Mouse (Mus musculus) forebrain, embryonic 12.5 days (tissue): ENCODE results near the gene Tmem140. TPM values are rescaled to one million over a fixed set of nuclear protein-coding genes. Genes with fewer than 3 reads are reported as not detected.

Experiments used
- ATAC-seq: fragments of 200-750 bp; cut with Nextera tagmentation; 2 replicates; pipeline ENCODE4 v1.8.0; 2017; ENCODE audit warnings: moderate TSS enrichment; ENCODE audit not compliant: low FRiP score
- H3K27ac ChIP-seq: fragments of 300-500 bp; sonication (generic); 2 replicates; pipeline ENCODE4 v1.5.1; 2016; ENCODE audit warnings: mild to moderate bottlenecking
- H3K27me3 ChIP-seq: fragments of 300-500 bp; sonication (generic); 2 replicates; pipeline ENCODE4 v1.6.1; 2016; ENCODE audit warnings: mild to moderate bottlenecking
- H3K36me3 ChIP-seq: fragments of 300-500 bp; sonication (generic); replicated peaks from 2 replicates; pipeline ENCODE4 v1.6.1; 2016; ENCODE audit warnings: mild to moderate bottlenecking
- H3K4me1 ChIP-seq: fragments of 300-500 bp; sonication (generic); 2 replicates; pipeline ENCODE4 v1.6.1; 2016
- H3K4me2 ChIP-seq: fragments of 300-500 bp; sonication (generic); 2 replicates; pipeline ENCODE4 v1.6.1; 2016; ENCODE audit warnings: mild to moderate bottlenecking, moderate library complexity
- H3K4me3 ChIP-seq: fragments of 300-500 bp; sonication (generic); replicated peaks from 2 replicates; pipeline ENCODE4 v1.5.1; 2016; ENCODE audit warnings: mild to moderate bottlenecking
- H3K9ac ChIP-seq: fragments of 300-500 bp; sonication (generic); 2 replicates; pipeline ENCODE4 v1.6.1; 2016; ENCODE audit warnings: mild to moderate bottlenecking
- H3K9me3 ChIP-seq: fragments of 300-500 bp; sonication (generic); 2 replicates; pipeline ENCODE4 v1.6.1; 2016
- WGBS: fragments of 180-500 bp; shearing (Covaris S2); methylation state at CpG from one replicate; pipeline ENCODE4 v1.1.7; 2016; 5-methylcytosine and 5-hydroxymethylcytosine counted together
- polyA plus RNA-seq: library from polyadenylated mRNA; unstranded; fragments of >200 nt; fragmentation: Nextera tagmentation; extraction: Ambion mirVana; gene quantifications from 2 replicates; pipeline ENCODE4 v1.2.1, GENCODE M21; 2016

The Tmem140 gene
- polyA plus RNA-seq, 1 experiment from 2014 or later: 1.8 TPM

DNA sequence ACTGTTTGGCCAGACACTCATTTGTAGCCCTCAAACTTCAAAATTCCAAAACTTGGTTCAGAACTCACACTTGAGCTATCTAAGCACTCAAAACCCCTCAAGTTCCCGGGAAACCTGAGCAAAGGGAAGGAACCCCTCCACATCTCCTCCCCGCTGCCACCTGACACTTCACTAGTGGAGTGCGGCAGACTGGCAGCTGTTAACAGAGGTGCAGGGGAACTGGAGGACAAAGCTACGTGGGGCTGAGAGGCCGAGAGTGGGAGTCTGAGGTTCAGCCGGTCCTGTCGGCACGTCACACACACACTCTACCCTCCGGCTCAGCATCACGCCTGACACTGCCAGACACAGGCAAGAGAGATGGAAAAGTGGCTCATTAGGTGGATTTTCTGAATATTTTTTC lies 40.9 kb downstream of the Tmem140 start:
- no peak overlapping the region for H3K27ac ChIP-seq
- no peak overlapping the region for H3K9ac ChIP-seq
- H3K27me3 ChIP-seq: no peaks in the 10 kb centered on the region
- ATAC-seq: no peak
- no peaks in the 10 kb centered on the region for H3K9me3 ChIP-seq
- H3K36me3 ChIP-seq: peaks cover 69% of the 10 kb centered on the region
- H3K4me2 ChIP-seq: no peak overlapping the region
- H3K4me1 ChIP-seq: peaks cover 6% of the 10 kb centered on the region; the same call in 1 of the 2 replicates
- no peak overlapping the region for H3K4me3 ChIP-seq
- 88% methylated on average over 10 of the region's 10 CpGs for WGBS

GRCm38 (mm10) chr6:34904361-34904760 lies 41.4 kb downstream of the Tmem140 start:
- Histone ChIP-seq H3K9me3 (no peaks in the 10 kb centered on the region), H3K27me3 (no peaks in the 10 kb centered on the region), H3K4me1 (peaks cover 9% of the 10 kb centered on the region), H3K27ac (no peak overlapping the region), H3K9ac (no peak overlapping the region), H3K4me2 (no peak overlapping the region), H3K36me3 (peaks cover 65% of the 10 kb centered on the region), H3K4me3 (no peak overlapping the region)
- WGBS: 90% methylated on average over 6 of the region's 6 CpGs
- ATAC-seq: no peak

DNA sequence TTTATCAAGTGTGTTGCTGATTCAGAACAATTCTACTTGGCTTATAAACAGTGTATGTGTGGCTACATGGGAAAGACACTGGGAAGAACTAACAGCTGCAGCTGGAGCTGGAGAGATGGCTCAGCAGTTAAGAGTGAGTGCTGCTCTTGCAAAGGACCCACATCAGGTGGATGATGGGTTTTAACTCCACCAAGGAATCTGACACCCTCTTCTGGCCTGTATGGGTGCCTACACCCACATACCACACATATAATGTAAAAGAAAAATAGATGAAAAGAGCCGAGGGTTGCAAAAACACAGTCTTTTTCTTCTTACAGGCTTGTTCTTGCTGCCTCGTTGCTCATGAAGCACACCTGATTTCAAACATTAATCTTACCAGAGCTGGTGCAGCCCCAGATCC lies 43.2 kb downstream of the Tmem140 start:
- Histone ChIP-seq H3K9ac (no peak overlapping the region), H3K36me3 (peaks cover 52% of the 10 kb centered on the region), H3K27me3 (no peaks in the 10 kb centered on the region), H3K4me2 (no peak overlapping the region), H3K4me3 (no peak overlapping the region), H3K27ac (no peak overlapping the region), H3K4me1 (peaks cover 17% of the 10 kb centered on the region), H3K9me3 (no peaks in the 10 kb centered on the region)
- ATAC-seq: no peak
- 83% methylated on average over 2 of the region's 2 CpGs for WGBS

DNA sequence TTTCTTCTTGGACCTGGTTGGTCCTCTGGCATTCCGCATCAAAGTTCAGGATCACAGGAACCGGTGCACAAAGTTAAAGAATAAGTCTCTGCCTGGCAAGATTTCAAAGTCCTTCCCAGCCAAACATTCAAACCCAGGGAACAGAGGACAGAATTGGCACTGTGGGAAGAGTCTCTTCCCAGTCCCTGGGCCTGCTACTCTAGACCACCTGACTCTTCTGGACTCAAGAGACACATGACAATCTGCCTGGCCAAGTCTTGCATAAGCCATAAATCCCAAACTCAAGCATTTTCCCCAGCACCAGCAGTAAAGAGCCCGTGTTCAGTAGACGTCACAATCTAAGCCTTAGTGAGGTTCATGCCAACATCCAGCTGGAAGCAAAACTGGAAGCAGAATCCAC lies 43.7 kb downstream of the Tmem140 start:
- Histone ChIP-seq H3K4me2 (no peak overlapping the region), H3K9me3 (no peaks in the 10 kb centered on the region), H3K36me3 (peaks cover 48% of the 10 kb centered on the region), H3K9ac (no peak overlapping the region), H3K4me3 (no peak overlapping the region), H3K27me3 (no peaks in the 10 kb centered on the region), H3K27ac (no peak overlapping the region), H3K4me1 (peaks cover 17% of the 10 kb centered on the region)
- ATAC-seq: no peak
- WGBS: 96% methylated on average over 4 of the region's 4 CpGs

GRCm38 (mm10) chr6:34907121-34907614 lies 44.2 kb downstream of the Tmem140 start:
- H3K4me1 ChIP-seq: peaks cover 12% of the 10 kb centered on the region
- no peak for ATAC-seq
- WGBS: 93% methylated on average over 2 of the region's 2 CpGs
- H3K9me3 ChIP-seq: no peaks in the 10 kb centered on the region
- H3K4me3 ChIP-seq: no peak overlapping the region
- H3K27ac ChIP-seq: no peak overlapping the region
- no peak overlapping the region for H3K9ac ChIP-seq
- H3K36me3 ChIP-seq: peaks cover 45% of the 10 kb centered on the region
- no peak overlapping the region for H3K4me2 ChIP-seq
- no peaks in the 10 kb centered on the region for H3K27me3 ChIP-seq

DNA sequence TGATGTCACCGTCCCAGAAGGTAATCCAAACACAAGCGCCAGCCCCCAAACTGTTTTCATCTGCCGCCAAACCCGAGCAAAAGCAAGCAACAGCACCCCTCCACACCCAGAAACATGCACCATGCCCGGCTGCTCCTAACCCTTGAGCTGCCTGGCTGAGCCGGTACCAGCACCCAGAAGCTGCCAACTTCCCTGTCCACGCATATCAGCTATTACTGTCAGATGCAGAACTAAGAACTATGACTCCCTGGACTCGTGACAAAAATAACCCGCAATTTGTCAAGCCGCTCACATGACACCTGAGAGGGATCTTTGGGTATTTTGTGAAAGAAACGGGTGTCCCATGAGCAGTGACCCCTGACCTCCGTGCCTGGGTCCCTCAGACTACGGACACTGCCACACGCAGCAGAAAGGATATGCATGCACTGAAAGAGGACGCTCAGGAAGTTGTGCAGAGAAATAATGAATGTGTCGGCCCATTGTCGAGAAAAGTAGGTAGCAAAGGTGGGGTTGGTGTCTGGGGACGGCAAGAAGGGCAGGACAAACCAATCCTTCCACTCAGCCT lies 44.8 kb downstream of the Tmem140 start:
- H3K27ac ChIP-seq: no peak overlapping the region
- H3K9me3 ChIP-seq: no peaks in the 10 kb centered on the region
- H3K4me1 ChIP-seq: peaks cover 12% of the 10 kb centered on the region
- H3K9ac ChIP-seq: no peak overlapping the region
- 89% methylated on average over 18 of the region's 18 CpGs for WGBS
- no peak overlapping the region for H3K4me3 ChIP-seq
- no peaks in the 10 kb centered on the region for H3K27me3 ChIP-seq
- no peak for ATAC-seq
- H3K4me2 ChIP-seq: no peak overlapping the region
- H3K36me3 ChIP-seq: peaks cover 42% of the 10 kb centered on the region

DNA sequence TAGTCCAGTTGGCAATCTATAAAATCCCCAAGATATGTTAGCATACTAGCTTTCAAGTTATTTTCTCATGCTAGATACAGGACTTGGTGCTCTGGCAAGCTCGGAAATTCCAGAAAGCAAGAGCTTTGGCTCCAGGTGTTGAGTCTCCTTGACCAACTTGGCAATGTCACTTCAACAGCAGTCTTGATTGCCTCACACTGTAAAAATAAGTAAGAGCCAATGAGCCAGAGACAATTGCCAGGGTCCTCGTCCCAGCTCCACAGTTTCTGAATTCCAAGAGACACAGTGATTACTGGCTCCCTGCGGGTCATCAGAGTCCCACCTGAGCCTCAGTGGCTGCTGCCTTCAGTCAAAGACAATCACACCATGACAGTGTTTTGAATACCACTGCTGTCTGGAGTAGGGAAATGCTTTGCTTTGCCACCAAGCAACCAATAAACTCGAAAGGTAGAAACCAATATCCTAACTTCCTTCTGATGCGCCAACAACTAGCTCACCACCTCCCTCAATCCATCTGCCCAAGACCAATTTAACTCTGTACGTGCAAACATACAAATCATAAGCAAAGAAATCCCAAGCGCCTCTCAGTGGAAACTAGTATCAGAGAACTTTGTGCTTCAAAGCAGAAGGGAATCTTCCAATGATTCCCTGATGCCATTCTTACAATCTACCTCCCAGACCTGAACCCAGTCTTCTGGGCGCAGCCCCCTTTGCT lies 46.8 kb downstream of the Tmem140 start:
- peak overlapping the region; percentile 66 for H3K9ac ChIP-seq
- H3K4me1 ChIP-seq: peaks cover 12% of the 10 kb centered on the region
- H3K9me3 ChIP-seq: no peaks in the 10 kb centered on the region
- no peaks in the 10 kb centered on the region for H3K27me3 ChIP-seq
- peak overlapping the region; percentile 71; the same call in 1 of the 2 replicates for H3K27ac ChIP-seq
- H3K36me3 ChIP-seq: peaks cover 31% of the 10 kb centered on the region
- WGBS: 52% methylated on average over 8 of the region's 8 CpGs
- H3K4me2 ChIP-seq: peak overlapping the region; percentile 69
- ATAC-seq: no peak
- peak overlapping the region; percentile 67 for H3K4me3 ChIP-seq

DNA sequence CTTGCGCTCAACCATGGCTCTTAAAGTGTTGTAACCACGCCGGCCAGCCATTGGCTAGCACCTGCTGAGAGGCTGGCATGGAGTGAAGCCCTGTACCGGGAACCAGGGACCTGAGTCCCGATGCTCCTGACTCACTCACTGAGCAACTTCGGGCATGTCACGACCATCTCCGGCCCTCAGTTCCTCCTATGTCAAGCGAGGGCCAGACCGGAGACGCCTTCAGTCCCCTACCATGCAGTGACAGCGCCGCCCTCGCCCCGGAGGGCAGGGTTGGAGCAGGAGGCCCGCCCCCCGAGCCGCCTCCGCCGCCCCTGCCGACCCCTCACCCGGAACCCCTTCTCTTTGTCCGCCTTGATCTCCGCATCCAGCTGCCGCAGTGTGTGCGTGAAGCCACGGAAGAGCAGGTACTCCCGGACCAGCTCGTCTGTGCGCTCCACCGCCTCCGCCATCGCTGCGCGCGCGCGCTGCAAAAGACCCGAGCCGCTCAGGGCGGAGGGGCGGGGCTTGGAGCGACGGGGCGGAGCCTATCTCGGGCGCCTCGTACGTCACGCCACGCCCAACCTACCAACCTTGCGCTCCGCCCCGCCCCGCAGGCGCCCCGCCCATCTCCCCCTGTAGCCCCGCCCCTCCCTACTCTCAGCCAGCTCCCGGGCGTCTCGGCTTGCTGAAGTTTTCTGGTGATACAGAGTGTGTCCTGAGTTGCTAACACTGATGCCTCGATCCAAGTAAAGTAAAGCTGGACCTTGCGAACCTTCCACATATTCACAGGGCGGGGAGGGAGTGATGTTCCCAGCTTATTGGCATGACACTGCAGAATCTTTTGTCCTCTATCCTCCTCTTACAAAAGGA lies 47.6 kb downstream of the Tmem140 start, which contains the start of gene Wdr91:
TSS of gene Wdr91 (minus strand) at position 506 of the 849 bp plus-strand sequence.
- no peaks in the 10 kb centered on the region for H3K9me3 ChIP-seq
- under 1% methylated on average over 64 of the region's 64 CpGs for WGBS
- peak within 1 kb of the TSS; percentile 71 for H3K27ac ChIP-seq
- peak within 1 kb of the TSS; percentile 69 for H3K4me2 ChIP-seq
- H3K4me3 ChIP-seq: peak within 1 kb of the TSS; percentile 67
- peak; percentile 94 for ATAC-seq
- peaks cover 12% of the 10 kb centered on the region for H3K4me1 ChIP-seq
- H3K9ac ChIP-seq: peak within 1 kb of the TSS; percentile 66
- H3K27me3 ChIP-seq: no peaks in the 10 kb centered on the region
- H3K36me3 ChIP-seq: peaks cover 23% of the 10 kb centered on the region

GRCm38 (mm10) chr6:34913341-34914040 lies 50.5 kb downstream of the Tmem140 start:
- Histone ChIP-seq H3K9ac (no peak overlapping the region), H3K27ac (no peak overlapping the region), H3K4me2 (no peak overlapping the region), H3K36me3 (no peaks in the 10 kb centered on the region), H3K27me3 (no peaks in the 10 kb centered on the region), H3K4me1 (peaks cover 12% of the 10 kb centered on the region), H3K4me3 (no peak overlapping the region), H3K9me3 (no peaks in the 10 kb centered on the region)
- 86% methylated on average over 13 of the region's 13 CpGs for WGBS
- ATAC-seq: no peak

DNA sequence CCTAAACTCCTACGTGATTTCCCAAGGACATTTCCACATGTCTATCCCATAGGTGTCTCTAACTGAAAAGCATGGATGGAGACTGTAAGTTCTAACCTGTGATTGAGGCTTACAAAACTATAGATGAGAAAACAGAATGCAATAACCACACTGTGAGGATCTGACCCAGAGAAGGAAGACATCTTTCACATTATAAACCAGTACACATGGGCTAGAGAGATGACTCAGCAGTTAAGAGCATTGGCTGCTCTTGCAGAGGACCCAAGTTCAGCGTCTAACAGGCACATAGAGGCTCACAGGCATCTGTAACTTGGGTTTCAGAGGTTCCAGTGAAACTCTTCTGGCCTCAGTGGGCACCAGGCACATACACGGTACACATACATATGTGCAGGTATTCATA lies 51.5 kb downstream of the Tmem140 start:
- Histone ChIP-seq H3K9ac (no peak overlapping the region), H3K9me3 (no peaks in the 10 kb centered on the region), H3K4me2 (no peak overlapping the region), H3K36me3 (no peaks in the 10 kb centered on the region), H3K4me3 (no peak overlapping the region), H3K27ac (no peak overlapping the region), H3K4me1 (peaks cover 7% of the 10 kb centered on the region), H3K27me3 (no peaks in the 10 kb centered on the region)
- no peak for ATAC-seq
- WGBS: 88% methylated on average over 3 of the region's 3 CpGs

GRCm38 (mm10) chr6:34919146-34919545 lies 56.2 kb downstream of the Tmem140 start:
- H3K36me3 ChIP-seq: no peaks in the 10 kb centered on the region

GRCm38 (mm10) chr6:34919956-34920355 lies 57.0 kb downstream of the Tmem140 start, which contains the start of gene Stra8:
TSS of gene Stra8 (plus strand) at chr6:34920163.
- no peaks in the 10 kb centered on the region for H3K9me3 ChIP-seq
- 50% methylated on average over 10 of the region's 10 CpGs for WGBS
- no peaks in the 10 kb centered on the region for H3K4me1 ChIP-seq

More at GRCm38 (mm10) chr6:34919146-34919545, 56.2 kb downstream of the Tmem140 start:
- Histone ChIP-seq H3K9me3 (no peaks in the 10 kb centered on the region), H3K27ac (no peak overlapping the region), H3K9ac (no peak overlapping the region), H3K4me1 (no peaks in the 10 kb centered on the region), H3K4me3 (no peak overlapping the region), H3K4me2 (no peak overlapping the region), H3K27me3 (no peaks in the 10 kb centered on the region)
- WGBS: 86% methylated on average over 7 of the region's 7 CpGs
- ATAC-seq: no peak

More at GRCm38 (mm10) chr6:34919956-34920355, 57.0 kb downstream of the Tmem140 start, which contains the start of gene Stra8:
- H3K4me2 ChIP-seq: no peak within 1 kb of the TSS
- no peak within 1 kb of the TSS for H3K27ac ChIP-seq
- H3K4me3 ChIP-seq: no peak within 1 kb of the TSS
- no peak for ATAC-seq
- H3K9ac ChIP-seq: no peak within 1 kb of the TSS
- H3K36me3 ChIP-seq: no peaks in the 10 kb centered on the region
- no peaks in the 10 kb centered on the region for H3K27me3 ChIP-seq
